Mouse (Mus musculus): Measurements from ENCODE around the gene Usp47.

Usp47 gene

DNA sequence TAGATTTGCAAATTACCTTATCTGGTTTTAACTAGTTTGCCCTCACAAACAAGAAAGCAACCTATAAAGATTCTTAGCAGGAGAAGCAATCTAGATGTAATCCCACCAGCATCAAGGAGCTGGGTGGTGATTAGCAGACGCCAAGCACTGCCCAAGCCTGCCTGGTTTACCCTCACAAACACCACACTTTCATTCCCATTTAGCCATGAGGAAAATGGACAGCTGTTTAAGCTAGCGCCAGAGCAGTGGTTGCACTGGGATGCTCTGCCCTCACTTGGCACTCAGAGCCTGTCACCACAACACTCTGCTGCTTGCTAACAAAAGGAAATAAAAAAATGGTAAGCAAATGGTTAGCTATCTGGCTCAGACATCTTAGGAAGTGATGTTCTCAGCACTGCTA is 9.2 kb upstream of the Usp47 start:
- H3K27me3 ChIP-seq (ENCODE audit: control insufficient read depth, insufficient read depth, low read length, poor library complexity, severe bottlenecking): no peaks in the 10 kb centered on the region
- no peak for DNase-seq (ENCODE audit: low read depth, low spot score)
- H3K36me3 ChIP-seq (ENCODE audit: control insufficient read depth, insufficient read depth, low read length, poor library complexity, severe bottlenecking): no peaks in the 10 kb centered on the region

- Histone ChIP-seq H3K36me3 (ENCODE audit: control insufficient read depth, insufficient read depth, low read length, poor library complexity, severe bottlenecking) (no peaks in the 10 kb centered on the region), H3K27me3 (ENCODE audit: control insufficient read depth, insufficient read depth, low read length, poor library complexity, severe bottlenecking) (no peaks in the 10 kb centered on the region)
- DNase-seq (ENCODE audit: low read depth, low spot score): no peak
Measured at GRCm38 (mm10) chr7:112022506-112023149, 676 bp upstream of the Usp47 start.

DNA sequence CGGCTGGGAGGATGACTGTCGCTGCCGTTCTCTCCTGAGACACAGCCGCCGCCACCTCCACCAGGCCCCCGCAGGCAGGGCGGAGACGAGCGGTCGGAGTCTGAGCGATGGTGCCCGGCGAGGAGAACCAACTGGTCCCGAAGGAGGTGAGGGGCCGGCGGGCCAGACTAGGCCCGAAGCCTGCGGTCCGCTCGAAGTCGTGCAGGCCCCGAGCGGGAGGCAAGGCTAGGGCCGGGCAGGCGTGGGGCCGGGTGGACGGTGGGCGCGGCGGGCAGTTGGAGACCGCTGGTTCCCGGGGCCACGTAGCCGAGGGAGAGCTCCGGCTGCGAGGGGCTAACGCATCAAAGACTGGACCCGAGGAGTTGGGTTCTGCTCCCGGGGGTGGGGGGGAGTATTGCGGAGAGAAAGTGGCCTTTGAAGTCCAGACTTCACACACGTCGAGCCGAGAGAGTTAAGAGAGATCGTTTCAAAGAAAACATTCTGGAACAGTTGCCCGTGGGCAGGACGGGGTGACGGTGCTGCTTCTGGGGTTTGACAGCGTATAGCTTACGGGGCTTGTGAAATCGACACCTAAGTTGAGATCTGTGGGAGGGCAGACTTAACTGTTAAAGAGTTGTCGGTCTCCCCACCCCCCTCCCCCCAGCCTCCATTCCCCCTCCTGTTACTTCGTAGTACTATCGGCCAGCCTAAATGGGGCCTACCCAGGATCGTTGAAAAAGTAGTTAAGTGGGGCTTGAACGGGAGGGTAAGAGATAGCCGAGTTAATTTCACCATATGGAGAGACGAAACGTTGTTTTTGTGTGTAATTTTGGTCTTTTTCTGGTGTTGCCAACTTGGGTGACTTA is 519 bp downstream of the Usp47 start:
- peak; percentile 42 for DNase-seq (ENCODE audit: low read depth, low spot score)

DNA sequence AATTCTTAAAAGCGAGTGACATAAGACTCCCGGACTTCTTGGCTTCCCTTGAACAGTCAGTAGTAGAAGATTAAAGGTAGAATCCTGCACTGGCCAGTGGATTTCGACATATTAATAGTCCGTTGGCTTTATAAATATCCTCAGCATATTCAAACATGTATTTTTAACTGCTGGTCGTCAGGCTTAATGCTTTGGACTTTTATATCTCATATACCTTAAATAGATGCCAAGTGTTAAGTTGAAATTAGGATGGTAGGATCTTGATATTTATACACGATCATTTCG is 1.1 kb downstream of the Usp47 start:
- no peak for DNase-seq (ENCODE audit: low read depth, low spot score)
- no peaks in the 10 kb centered on the region for H3K36me3 ChIP-seq (ENCODE audit: control insufficient read depth, insufficient read depth, low read length, poor library complexity, severe bottlenecking)
- H3K27me3 ChIP-seq (ENCODE audit: control insufficient read depth, insufficient read depth, low read length, poor library complexity, severe bottlenecking): no peaks in the 10 kb centered on the region

More for the DNA sequence above, 519 bp downstream of the Usp47 start:
- Histone ChIP-seq H3K36me3 (ENCODE audit: control insufficient read depth, insufficient read depth, low read length, poor library complexity, severe bottlenecking) (no peaks in the 10 kb centered on the region), H3K27me3 (ENCODE audit: control insufficient read depth, insufficient read depth, low read length, poor library complexity, severe bottlenecking) (no peaks in the 10 kb centered on the region)

DNA sequence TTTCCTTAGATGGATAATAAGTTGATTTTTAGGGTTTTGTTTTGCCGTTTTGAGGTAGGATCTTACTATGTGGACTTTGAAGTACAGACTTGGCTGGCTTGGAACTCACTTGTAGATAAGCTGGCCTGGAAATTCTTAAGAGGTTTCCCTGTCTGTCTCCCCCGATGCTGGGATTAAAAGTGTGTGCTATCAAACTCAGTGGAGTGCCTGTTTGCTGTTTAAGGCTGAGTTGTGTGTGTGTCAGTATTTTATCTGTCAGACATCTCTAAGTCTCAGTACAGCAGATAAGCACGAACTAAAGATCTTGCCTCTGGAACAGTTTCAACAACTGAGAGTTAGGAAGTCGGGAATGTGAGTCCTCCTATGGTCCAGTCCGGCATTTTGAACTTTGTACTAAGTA is 1.6 kb downstream of the Usp47 start:
- no peak for DNase-seq (ENCODE audit: low read depth, low spot score)
- H3K36me3 ChIP-seq (ENCODE audit: control insufficient read depth, insufficient read depth, low read length, poor library complexity, severe bottlenecking): no peaks in the 10 kb centered on the region

DNA sequence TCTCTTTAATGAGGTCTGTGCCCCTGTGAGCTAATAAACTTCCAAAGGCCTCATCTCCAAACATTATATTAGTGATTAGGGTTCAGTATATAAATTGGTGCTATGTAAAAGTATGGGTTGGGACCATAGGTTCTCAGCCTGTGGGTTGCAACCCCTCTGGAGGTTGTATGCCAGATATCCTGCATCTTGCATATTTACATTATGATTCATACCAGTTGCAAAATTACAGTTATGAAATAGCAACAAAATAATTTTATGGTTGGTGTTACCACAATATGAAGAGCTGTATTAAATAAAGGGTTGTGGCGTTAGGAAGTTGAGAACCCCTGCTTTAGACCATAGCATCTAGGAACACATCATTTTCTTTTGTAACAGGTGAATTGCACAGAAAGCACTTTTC is 7.3 kb downstream of the Usp47 start:
- Histone ChIP-seq H3K27me3 (ENCODE audit: control insufficient read depth, insufficient read depth, low read length, poor library complexity, severe bottlenecking) (no peaks in the 10 kb centered on the region), H3K36me3 (ENCODE audit: control insufficient read depth, insufficient read depth, low read length, poor library complexity, severe bottlenecking) (no peaks in the 10 kb centered on the region)
- DNase-seq (ENCODE audit: low read depth, low spot score): no peak

More for the DNA sequence above, 1.6 kb downstream of the Usp47 start:
- H3K27me3 ChIP-seq (ENCODE audit: control insufficient read depth, insufficient read depth, low read length, poor library complexity, severe bottlenecking): no peaks in the 10 kb centered on the region

DNA sequence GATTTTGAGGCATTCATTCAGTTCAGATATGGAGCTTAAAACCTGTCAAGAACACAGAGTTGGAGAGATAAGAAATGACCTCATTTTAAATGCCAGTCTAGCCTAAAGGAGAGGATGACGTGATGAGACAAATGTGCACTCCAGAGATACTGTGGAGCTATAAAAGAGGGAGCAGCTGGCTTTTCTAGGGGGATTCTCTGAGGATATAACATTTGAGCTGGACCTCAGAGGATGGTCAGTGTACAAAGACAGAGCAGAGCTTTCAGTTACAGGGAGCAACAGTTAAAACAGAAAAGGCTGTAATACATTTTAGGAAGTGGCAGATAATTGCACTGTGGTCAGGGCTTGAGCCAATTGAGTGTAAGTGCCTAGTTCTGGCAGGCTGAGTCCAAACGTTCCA is 12.5 kb downstream of the Usp47 start:
- no peak for DNase-seq (ENCODE audit: low read depth, low spot score)

DNA sequence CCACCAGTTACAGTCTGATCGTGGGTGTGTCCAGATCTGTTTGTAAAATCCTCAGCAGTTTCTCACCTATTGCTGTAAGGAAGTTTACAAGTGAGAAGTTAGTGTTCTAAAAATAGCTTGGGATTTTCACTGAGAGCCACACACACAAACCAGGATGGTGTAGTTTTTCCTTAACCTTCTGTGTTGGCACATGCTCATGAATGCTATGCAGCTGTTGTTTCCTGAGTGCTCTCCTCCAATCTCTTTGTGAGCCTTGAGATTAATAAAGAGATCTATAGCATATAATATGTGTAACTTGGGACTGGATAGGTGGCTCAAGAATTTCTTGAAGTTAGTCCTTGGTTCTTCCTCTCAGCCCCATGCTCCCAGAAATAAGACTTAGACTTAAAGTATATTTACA is 13.3 kb downstream of the Usp47 start:
- H3K36me3 ChIP-seq (ENCODE audit: control insufficient read depth, insufficient read depth, low read length, poor library complexity, severe bottlenecking): no peaks in the 10 kb centered on the region
- DNase-seq (ENCODE audit: low read depth, low spot score): no peak

More for the DNA sequence above, 12.5 kb downstream of the Usp47 start:
- H3K27me3 ChIP-seq (ENCODE audit: control insufficient read depth, insufficient read depth, low read length, poor library complexity, severe bottlenecking): no peaks in the 10 kb centered on the region
- no peaks in the 10 kb centered on the region for H3K36me3 ChIP-seq (ENCODE audit: control insufficient read depth, insufficient read depth, low read length, poor library complexity, severe bottlenecking)

DNA sequence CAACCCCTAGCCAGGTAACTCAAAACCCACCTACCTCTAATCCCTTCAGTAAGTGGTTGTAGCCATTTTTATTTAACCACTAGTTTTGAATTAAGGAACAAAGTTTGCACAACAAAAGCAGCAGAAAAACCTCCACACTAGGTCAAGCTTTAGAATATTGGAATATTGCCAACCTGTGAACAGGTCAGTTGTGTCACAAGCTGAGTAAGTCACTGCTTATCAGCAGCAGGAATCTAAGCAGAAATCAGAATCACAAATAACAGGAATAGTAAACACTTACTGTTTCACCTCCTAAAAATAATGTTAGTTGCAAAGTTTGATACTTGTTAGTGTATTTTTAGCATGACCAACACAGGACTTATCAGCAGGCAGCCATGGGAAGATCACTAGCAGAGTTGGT is 17.0 kb downstream of the Usp47 start:
- no peaks in the 10 kb centered on the region for H3K27me3 ChIP-seq (ENCODE audit: control insufficient read depth, insufficient read depth, low read length, poor library complexity, severe bottlenecking)
- no peaks in the 10 kb centered on the region for H3K36me3 ChIP-seq (ENCODE audit: control insufficient read depth, insufficient read depth, low read length, poor library complexity, severe bottlenecking)
- no peak for DNase-seq (ENCODE audit: low read depth, low spot score)

More for the DNA sequence above, 13.3 kb downstream of the Usp47 start:
- H3K27me3 ChIP-seq (ENCODE audit: control insufficient read depth, insufficient read depth, low read length, poor library complexity, severe bottlenecking): no peaks in the 10 kb centered on the region

- peak; percentile 24 for DNase-seq (ENCODE audit: low read depth, low spot score)
- H3K36me3 ChIP-seq (ENCODE audit: control insufficient read depth, insufficient read depth, low read length, poor library complexity, severe bottlenecking): no peaks in the 10 kb centered on the region
- H3K27me3 ChIP-seq (ENCODE audit: control insufficient read depth, insufficient read depth, low read length, poor library complexity, severe bottlenecking): no peaks in the 10 kb centered on the region
Measured at GRCm38 (mm10) chr7:112042758-112043157, 19.5 kb downstream of the Usp47 start.

DNA sequence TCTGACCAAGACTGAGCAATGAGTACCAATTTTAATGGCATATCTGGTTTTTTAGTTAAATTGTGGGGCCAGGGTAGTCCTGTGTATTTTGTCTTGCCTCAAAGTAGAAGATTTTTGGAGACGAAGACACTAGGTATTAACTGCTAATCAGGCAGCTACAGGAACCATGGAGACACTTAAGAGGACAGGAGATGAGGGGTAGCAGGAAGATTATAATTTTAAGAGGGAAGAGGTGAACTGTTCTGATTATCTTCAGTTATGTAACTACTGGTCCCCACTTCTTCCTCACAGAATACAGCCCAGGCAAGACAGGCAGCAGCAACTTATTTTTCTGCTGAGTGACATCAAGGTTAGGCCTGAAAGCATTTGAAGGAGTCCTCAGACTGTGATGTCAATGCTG is 21.9 kb downstream of the Usp47 start:
- H3K36me3 ChIP-seq (ENCODE audit: control insufficient read depth, insufficient read depth, low read length, poor library complexity, severe bottlenecking): no peaks in the 10 kb centered on the region
- DNase-seq (ENCODE audit: low read depth, low spot score): no peak
- no peaks in the 10 kb centered on the region for H3K27me3 ChIP-seq (ENCODE audit: control insufficient read depth, insufficient read depth, low read length, poor library complexity, severe bottlenecking)

DNA sequence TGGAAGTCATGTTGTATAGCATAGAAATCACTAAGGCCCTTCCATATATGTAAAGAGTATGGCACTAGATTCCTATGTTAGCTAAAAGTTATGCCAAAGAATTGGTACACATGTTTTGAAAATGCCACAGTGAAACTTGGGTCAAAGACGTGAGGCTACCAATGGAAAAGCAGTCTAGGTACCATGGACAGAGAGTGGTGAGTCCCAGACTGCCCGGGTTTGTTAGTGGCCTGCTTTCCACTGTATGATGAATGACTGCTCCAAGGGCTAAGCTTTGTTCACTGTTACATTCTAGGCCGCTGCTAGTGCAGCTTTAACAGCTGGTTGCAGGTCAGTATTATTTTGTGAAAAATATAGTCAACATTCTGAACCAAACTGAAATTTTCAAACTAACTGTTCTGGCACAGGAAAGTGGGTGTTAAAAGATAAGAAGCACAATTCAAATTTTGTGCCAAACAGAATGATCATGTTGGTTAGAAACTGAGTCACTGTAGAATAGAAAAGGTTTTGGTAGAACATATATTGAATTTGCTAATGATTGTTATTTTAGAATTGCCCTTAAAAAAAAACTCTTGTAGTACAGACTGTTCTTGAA is 22.6 kb downstream of the Usp47 start:
- no peaks in the 10 kb centered on the region for H3K36me3 ChIP-seq (ENCODE audit: control insufficient read depth, insufficient read depth, low read length, poor library complexity, severe bottlenecking)
- H3K27me3 ChIP-seq (ENCODE audit: control insufficient read depth, insufficient read depth, low read length, poor library complexity, severe bottlenecking): no peaks in the 10 kb centered on the region
- no peak for DNase-seq (ENCODE audit: low read depth, low spot score)

GRCm38 (mm10) chr7:112048643-112049042 is 25.3 kb downstream of the Usp47 start:
- no peaks in the 10 kb centered on the region for H3K27me3 ChIP-seq (ENCODE audit: control insufficient read depth, insufficient read depth, low read length, poor library complexity, severe bottlenecking)
- no peak for DNase-seq (ENCODE audit: low read depth, low spot score)

DNA sequence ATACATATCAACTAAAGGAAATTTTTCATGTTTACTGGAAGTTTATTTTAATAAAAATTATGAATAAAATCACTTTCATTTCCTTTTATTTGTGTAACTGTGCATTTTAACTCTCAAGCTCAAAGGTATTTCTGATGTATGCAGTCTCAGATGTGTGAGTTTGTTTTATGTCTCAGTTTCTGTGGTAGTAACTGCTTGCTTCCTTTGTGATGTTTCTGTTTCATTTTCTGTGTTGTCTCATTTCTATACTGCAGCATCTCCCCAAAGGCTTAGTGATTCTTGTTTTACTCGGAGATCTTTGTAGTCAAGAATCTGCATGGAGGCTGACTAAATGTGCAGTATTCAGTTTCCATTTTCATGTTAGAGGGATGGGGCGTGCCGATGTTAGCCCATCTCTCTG is 30.4 kb downstream of the Usp47 start:
- Histone ChIP-seq H3K27me3 (ENCODE audit: control insufficient read depth, insufficient read depth, low read length, poor library complexity, severe bottlenecking) (no peaks in the 10 kb centered on the region), H3K36me3 (ENCODE audit: control insufficient read depth, insufficient read depth, low read length, poor library complexity, severe bottlenecking) (peaks cover 3% of the 10 kb centered on the region)
- peak; percentile 17 for DNase-seq (ENCODE audit: low read depth, low spot score)

More at GRCm38 (mm10) chr7:112048643-112049042, 25.3 kb downstream of the Usp47 start:
- no peaks in the 10 kb centered on the region for H3K36me3 ChIP-seq (ENCODE audit: control insufficient read depth, insufficient read depth, low read length, poor library complexity, severe bottlenecking)

DNA sequence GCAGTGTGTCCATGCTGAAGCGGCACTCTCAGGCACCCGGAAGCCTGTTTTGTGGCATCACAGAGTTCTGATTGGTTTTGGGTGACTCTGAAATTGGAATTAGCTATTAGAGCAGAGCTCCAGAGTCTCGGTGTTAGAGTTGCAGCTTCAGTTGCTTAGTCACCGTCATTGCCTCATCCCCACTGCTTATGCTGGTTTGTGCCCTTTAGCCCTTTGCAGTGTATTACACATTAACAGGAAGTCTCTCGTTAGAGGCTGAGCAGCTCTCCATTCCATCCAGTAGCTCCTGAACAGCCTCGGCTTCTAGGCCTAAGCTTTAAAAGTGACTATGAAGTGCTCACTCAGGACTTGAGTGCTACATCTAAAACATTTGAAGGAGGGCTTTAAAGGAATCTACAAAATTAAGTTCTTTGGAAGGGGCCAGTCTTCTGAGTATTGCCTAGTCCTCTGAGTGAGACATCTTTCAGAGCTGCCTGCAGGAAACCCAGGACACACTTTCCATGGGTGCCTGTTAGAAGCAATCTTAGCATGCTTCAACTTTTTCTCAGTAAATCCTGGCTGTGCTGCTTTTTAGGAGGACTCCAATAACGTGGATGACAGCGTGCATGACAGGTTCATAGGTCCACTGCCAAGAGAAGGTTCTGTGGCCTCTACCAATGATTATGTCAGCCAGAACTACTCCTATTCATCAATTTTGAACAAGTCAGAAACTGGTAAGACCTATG is 32.8 kb downstream of the Usp47 start:
- no peak for DNase-seq (ENCODE audit: low read depth, low spot score)
- Histone ChIP-seq H3K27me3 (ENCODE audit: control insufficient read depth, insufficient read depth, low read length, poor library complexity, severe bottlenecking) (no peaks in the 10 kb centered on the region), H3K36me3 (ENCODE audit: control insufficient read depth, insufficient read depth, low read length, poor library complexity, severe bottlenecking) (peaks cover 4% of the 10 kb centered on the region)

Data from splenic B cell, adult 2 months (primary cell).